Mouse (Mus musculus): ENCODE measurements around the gene Map3k7cl.
A peak's percentile ranks its signal among the peaks of the same experiment; 100 is the strongest.

Gene Map3k7cl

GRCm38 (mm10) chr16:87585548-87586262 is 32.6 kb downstream of the Map3k7cl start:
- DNase-seq (ENCODE audit: low read depth, low spot score) = no peak

- no peak for DNase-seq (ENCODE audit: low read depth, low spot score)
Measured at GRCm38 (mm10) chr16:87587843-87588242, 34.7 kb downstream of the Map3k7cl start.

GRCm38 (mm10) chr16:87594145-87594544 is 41.0 kb downstream of the Map3k7cl start:
- DNase-seq (ENCODE audit: low read depth, low spot score) = no peak

GRCm38 (mm10) chr16:87595149-87595548 is 42.0 kb downstream of the Map3k7cl start:
- no peak for DNase-seq (ENCODE audit: low read depth, low spot score)

- no peak for DNase-seq (ENCODE audit: low read depth, low spot score)
Measured at GRCm38 (mm10) chr16:87602717-87603526, 49.8 kb downstream of the Map3k7cl start.

- peak; percentile 67 for DNase-seq (ENCODE audit: low read depth, low spot score)
Measured at GRCm38 (mm10) chr16:87604002-87604401, 50.9 kb downstream of the Map3k7cl start.

- DNase-seq (ENCODE audit: low read depth, low spot score) = no peak
Measured at GRCm38 (mm10) chr16:87604883-87605282, 51.8 kb downstream of the Map3k7cl start.

- DNase-seq (ENCODE audit: low read depth, low spot score) = peak; percentile 66
Measured at GRCm38 (mm10) chr16:87607383-87607782, 54.3 kb downstream of the Map3k7cl start.

- DNase-seq (ENCODE audit: low read depth, low spot score) = no peak
Measured at GRCm38 (mm10) chr16:87607959-87608358, 54.8 kb downstream of the Map3k7cl start.

GRCm38 (mm10) chr16:87610142-87610541 is 57.0 kb downstream of the Map3k7cl start:
- DNase-seq (ENCODE audit: low read depth, low spot score) = no peak

GRCm38 (mm10) chr16:87610556-87611295 is 57.6 kb downstream of the Map3k7cl start:
- DNase-seq (ENCODE audit: low read depth, low spot score) = peak; percentile 52

- no peak for DNase-seq (ENCODE audit: low read depth, low spot score)
Measured at GRCm38 (mm10) chr16:87611420-87611819, 58.3 kb downstream of the Map3k7cl start.

- DNase-seq (ENCODE audit: low read depth, low spot score) = no peak
Measured at GRCm38 (mm10) chr16:87612218-87612838, 59.2 kb downstream of the Map3k7cl start.

GRCm38 (mm10) chr16:87617377-87617776 is 64.2 kb downstream of the Map3k7cl start:
- DNase-seq (ENCODE audit: low read depth, low spot score) = peak; percentile 84

- no peak for DNase-seq (ENCODE audit: low read depth, low spot score)
Measured at GRCm38 (mm10) chr16:87621246-87621645, 68.1 kb downstream of the Map3k7cl start.

GRCm38 (mm10) chr16:87623881-87624280 is 70.8 kb downstream of the Map3k7cl start:
- no peak for DNase-seq (ENCODE audit: low read depth, low spot score)

- no peak for DNase-seq (ENCODE audit: low read depth, low spot score)
Measured at GRCm38 (mm10) chr16:87624937-87625336, 71.8 kb downstream of the Map3k7cl start.

GRCm38 (mm10) chr16:87625341-87625740 is 72.2 kb downstream of the Map3k7cl start:
- DNase-seq (ENCODE audit: low read depth, low spot score) = peak; percentile 85

GRCm38 (mm10) chr16:87625816-87626215 is 72.7 kb downstream of the Map3k7cl start:
- DNase-seq (ENCODE audit: low read depth, low spot score) = peak; percentile 91

- peak; percentile 65 for DNase-seq (ENCODE audit: low read depth, low spot score)
Measured at GRCm38 (mm10) chr16:87626696-87627095, 73.6 kb downstream of the Map3k7cl start.

- DNase-seq (ENCODE audit: low read depth, low spot score) = no peak
Measured at GRCm38 (mm10) chr16:87634709-87635108, 81.6 kb downstream of the Map3k7cl start.

All from ZHBTc4 (cell line).